Mouse (Mus musculus): Measurements from ENCODE around the gene Shroom2.
"Not testable (repeated sequence)": the region's sequence is repeated elsewhere in the genome, so short reads cannot be mapped to it uniquely, and the experiment has no call there.

The Shroom2 gene

GRCm38 (mm10) chrX:152768891-152769599, at the start of gene Shroom2:
TSS of gene Shroom2 (minus strand) at chrX:152769465.
- DNase-seq (ENCODE audit: low read depth, low spot score): peak; percentile 19

- no peak for DNase-seq (ENCODE audit: low read depth, low spot score)
Measured at GRCm38 (mm10) chrX:152818996-152819395, 49.7 kb upstream of the Shroom2 start.

GRCm38 (mm10) chrX:152813339-152813738, 44.1 kb upstream of the Shroom2 start:
- no peak for DNase-seq (ENCODE audit: low read depth, low spot score)

DNA sequence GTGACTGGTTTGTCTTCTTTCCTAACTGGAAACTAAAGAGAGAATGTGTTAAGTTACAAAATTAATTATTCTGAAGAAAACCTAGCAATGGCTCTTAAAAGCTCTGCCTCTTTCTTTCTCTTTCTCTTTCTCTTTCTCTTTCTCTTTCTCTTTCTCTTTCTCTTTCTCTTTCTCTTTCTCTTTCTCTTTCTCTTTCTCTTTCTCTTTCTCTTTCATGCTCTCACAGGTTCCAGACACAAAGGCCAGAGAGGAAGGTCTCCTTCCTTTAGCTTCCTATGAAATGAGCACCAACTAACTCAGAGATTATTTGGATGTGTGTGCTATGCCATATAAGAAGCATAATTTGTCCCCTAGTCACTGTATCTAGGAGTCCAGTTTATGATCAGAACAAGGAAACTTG, 36.1 kb upstream of the Shroom2 start:
- DNase-seq (ENCODE audit: low read depth, low spot score): no peak

DNA sequence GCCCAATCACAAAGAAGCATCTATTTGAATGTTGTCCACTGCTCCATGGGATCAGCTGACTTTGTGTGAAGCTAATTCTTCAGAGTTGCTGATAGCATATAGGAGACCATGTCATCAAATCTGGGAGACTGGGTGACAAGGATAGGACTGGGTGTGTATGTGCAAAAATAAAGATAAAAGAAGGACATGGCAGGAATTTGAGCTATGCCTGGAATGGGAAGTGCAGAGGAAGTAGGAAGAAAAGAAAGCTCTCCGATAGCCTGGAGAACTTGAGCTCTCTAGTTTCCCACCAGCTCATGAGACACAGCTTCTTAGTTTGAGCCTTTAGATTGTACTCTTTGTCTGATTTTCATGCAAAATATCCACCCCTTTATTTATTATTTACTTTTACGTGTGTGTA, 19.3 kb upstream of the Shroom2 start:
- DNase-seq (ENCODE audit: low read depth, low spot score): no peak

- no peak for DNase-seq (ENCODE audit: low read depth, low spot score)
Measured at GRCm38 (mm10) chrX:152788129-152788528, 18.9 kb upstream of the Shroom2 start.

DNA sequence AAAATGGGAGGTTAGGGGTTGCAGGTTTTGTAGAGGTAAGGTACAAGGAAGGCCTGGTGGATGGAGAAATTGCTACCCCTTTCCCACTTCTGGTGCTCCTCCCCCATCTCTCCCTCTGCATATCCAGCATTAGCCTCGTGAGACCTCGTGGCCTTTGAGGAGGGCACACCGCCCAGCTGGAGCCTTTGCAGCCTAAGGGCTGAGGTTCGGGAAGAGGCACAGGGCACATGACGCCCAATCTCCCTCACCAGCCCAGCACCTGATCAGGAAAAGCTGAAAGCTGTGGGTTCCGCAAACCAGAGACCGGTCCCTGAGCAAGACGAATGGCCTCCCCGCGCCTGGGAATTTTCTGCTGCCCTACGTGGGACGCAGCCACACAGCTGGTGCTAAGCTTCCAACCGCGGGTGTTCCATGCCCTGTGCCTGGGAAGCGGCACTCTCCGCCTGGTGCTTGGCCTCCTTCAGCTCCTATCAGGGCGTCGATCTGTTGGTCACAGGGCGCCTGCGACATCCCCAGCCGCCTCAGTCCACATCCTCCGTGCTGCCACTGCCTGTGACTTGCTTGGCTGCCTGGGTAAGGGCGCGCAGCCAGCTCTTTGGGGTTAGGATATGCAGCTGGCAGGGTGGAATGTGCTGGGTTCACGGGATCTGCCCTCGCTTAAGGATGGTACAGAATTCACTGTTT, 12.6 kb upstream of the Shroom2 start, which contains the start of gene Gpr143:
TSS of gene Gpr143 (plus strand) at position 202 of the 684 bp plus-strand sequence.
- DNase-seq (ENCODE audit: low read depth, low spot score): no peak

- DNase-seq (ENCODE audit: low read depth, low spot score): peak; percentile 62
Measured at GRCm38 (mm10) chrX:152769600-152770157, 414 bp upstream of the Shroom2 start.

DNA sequence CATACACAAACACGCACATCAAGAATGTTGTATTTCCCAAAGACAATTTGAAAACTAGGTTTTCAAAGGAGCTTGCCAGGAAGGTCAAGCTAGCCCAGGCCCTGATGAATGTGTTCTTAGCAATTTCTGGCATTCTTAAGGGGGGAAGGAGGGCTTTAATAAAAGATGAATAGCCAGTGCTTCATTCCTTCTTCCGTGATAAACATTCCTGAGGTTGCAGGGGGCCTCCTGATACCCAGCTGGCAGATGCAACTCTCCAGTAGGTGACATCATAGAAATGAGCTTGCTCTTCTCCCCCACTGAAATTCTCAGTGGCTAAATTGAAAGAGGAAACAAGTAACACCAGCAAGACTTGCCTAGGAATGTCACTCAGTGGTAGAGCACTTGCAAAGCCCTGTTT, 5.1 kb downstream of the Shroom2 start:
- DNase-seq (ENCODE audit: low read depth, low spot score): no peak

DNA sequence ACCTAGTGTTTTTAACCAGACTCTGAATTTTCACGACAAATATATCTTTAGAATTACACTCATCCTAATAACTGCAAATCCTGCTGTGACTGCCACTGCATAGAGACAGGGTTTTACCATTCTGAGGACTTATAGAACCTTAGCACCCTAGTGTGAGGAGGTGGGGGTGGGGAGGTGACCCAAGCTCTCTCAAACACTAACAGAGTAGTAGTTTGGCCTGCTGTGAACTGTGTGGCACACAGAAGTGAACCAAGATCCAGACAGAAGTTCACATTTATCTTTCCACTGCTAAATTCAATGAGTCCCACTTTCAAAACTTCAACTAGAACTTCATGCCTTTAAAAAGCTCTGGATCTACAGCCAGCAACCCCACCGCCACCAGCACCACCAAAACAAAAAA, 6.4 kb downstream of the Shroom2 start:
- no peak for DNase-seq (ENCODE audit: low read depth, low spot score)

- no peak for DNase-seq (ENCODE audit: low read depth, low spot score)
Measured at GRCm38 (mm10) chrX:152762437-152762836, 6.8 kb downstream of the Shroom2 start.

DNA sequence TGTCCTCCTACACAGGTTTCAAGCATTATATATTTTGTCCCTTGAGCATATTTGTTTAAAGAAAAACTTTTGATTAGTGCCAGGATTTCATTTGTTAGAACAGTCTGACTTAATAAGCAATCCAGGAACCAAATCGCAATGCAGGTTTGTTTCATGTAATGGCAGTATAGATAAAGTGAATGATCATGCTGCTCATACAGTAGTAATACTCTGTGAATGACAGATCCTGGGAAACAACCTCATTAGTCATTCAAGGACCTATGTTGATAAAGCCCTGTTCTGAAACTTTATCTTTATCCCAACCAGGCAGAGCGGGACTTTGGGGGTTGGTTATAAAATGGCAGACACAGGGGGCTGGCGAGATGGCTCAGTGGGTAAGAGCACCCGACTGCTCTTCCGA, 13.0 kb downstream of the Shroom2 start:
- DNase-seq (ENCODE audit: low read depth, low spot score): no peak

- DNase-seq (ENCODE audit: low read depth, low spot score): no peak
Measured at GRCm38 (mm10) chrX:152755819-152756218, 13.4 kb downstream of the Shroom2 start.

GRCm38 (mm10) chrX:152745925-152746324, 23.3 kb downstream of the Shroom2 start:
- DNase-seq (ENCODE audit: low read depth, low spot score): no peak

DNA sequence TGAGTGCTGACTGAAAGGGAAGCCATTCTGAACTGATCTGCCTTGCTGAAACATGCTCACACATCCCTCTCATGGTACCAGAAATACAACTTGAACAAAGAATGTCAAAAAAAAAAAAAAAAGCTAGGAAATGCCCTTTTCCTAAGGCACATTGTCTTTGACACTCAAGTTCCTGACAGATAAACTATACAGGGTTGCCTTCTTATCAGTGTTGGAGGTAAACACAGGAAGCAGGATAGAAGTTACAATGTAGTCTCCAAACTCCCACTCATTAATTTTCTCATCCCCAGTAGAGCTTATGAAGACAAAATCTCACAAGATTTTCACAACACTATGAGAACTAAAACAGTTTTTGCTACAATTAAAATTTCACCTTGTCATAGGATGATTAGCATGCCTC, 25.6 kb downstream of the Shroom2 start:
- no peak for DNase-seq (ENCODE audit: low read depth, low spot score)

DNA sequence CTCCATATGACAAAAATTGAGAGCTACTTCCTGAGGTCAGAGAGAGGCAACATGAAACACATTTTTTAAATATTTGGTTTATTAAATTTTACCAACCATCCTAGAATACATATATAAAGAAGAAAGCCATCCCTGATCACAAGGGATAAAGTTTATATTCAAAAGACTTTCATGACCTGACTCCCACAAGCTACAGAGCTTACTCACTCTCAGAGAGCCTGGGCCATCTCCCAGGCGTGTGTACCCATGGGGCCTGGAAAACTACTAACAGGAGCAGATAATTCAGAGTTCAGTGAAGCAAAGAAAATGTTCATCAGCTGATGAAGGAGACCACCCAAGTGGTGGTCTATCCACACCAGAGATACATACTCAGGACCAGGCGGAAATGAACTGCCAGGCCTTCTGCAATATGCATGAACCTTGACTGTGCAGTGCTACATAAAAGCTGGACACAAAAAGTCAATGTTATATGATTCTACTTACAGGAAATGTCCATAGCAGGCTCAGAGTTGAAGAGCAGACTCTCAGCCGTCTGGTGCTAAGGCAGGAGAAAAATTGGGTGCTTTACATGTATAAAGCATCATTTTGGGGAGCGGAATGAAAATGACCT, 30.4 kb downstream of the Shroom2 start:
- no peak for DNase-seq (ENCODE audit: low read depth, low spot score)

DNA sequence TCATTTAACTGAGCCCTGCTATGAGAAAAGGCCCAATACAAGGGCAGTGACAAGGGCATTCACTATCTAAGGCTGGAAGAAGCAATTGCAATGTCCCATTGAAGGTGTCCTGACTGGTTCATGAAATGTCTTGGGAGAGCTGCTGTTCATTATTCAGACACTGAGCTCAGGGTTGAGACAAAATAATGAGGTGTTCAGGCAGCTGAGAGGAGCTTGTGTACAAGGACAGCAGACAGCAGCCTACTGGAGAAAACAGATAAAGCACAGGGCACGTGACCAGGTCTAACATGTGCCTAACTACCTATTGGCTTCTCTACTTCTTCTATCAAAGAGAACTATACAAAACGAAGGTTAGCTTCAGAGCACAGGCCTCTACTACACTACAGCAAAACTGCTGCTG, 31.1 kb downstream of the Shroom2 start:
- DNase-seq (ENCODE audit: low read depth, low spot score): no peak

- no peak for DNase-seq (ENCODE audit: low read depth, low spot score)
Measured at GRCm38 (mm10) chrX:152735283-152735682, 34.0 kb downstream of the Shroom2 start.

DNA sequence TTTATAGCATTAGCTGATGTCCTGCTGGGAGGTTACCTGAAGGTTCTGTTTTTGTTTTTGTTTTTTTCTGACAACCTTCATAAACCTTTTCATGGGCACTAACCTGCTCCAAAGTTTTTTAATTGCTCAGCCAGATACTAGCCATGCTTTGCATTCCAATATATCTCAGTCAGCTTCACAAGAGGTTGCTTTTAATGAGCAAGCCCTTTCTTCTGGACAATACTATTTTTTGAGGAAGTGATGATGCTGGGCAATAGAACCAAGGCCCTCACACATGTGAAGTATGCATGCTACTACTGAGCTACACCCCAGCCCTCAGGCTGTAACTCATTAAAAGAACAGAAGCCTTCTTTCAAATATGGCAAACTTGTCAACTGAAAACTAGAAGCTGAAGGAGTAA, 52.6 kb downstream of the Shroom2 start:
- no peak for DNase-seq (ENCODE audit: low read depth, low spot score)

- DNase-seq (ENCODE audit: low read depth, low spot score): not testable (repeated sequence)
Measured at GRCm38 (mm10) chrX:152710715-152711114, 58.5 kb downstream of the Shroom2 start.

GRCm38 (mm10) chrX:152708359-152708758, 60.9 kb downstream of the Shroom2 start:
- DNase-seq (ENCODE audit: low read depth, low spot score): no peak

DNA sequence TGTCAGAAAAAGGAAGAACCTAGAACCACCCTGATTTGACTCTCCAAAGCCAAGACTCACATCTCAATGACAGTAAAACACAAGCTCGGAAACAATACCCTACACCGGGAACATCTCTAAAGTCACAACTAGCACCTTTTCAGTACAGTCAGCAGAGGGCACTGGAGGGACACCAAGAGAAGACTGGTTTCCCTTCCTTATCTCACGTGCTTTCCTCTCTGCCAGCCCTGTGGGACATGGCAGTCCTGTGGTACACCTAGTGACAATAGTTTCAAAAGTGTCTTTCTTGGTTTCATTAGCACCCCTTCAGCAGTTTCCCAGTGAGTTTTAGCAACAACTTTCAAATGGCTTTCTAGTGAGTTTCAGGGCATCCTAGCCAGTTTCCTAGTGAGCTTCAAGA, 63.9 kb downstream of the Shroom2 start:
- DNase-seq (ENCODE audit: low read depth, low spot score): peak; percentile 7

All from forelimb bud, embryonic 11.5 days (tissue).